Mouse (Mus musculus) NIH3T3 (cell line): ENCODE measurements at regions not wholly inside any gene's neighbourhood (a gene's known extent, or its start where the extent isn't known, plus 50 kb on each side); places are given as distances from the start of the nearest gene placed in this dataset.

Source experiments
- DNase-seq: peaks from one replicate; pipeline ENCODE4 v3.0.0-alpha.2; 2012; ENCODE audit warnings: low read depth

DNA sequence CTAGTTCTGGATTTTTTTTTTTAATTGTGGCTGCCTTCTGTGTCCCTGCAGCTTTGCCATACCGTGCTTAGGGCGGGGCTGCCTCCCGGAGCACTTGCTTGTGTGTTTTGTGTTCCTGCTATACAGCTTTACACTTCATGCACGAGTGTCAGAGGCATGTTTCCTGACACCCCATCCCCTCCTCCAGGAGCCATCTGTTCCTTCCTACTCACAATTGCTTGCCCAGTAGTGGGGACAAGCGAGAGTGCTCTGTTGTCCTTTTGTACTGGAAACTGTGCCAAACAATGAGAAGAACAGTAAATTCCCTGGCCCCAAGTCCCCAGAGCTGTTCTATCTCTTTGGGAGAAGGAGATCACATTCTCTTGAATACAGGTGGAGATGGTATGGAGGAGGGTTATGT, 53.5 kb downstream of the Csf2 start:
- no peak for DNase-seq

DNA sequence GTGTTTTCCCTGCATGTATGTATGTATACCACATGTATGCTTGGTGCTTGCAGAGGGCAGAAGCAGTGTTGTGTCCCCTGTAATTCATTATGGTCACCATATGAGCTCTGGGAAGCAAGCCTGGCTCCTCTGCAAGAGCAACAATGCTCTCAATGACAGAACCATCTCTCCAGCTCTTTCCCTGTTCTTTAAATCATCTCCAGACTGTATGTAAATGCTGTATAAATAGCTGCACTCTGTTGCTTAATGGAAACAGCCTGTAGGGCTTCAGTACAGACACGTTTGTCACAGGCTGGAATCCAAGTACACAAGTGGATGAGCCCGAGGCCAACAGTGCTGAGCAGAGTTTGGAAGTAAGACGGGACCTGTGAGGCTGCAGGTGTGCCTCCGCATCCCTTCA, 54.7 kb downstream of the Csf2 start:
- no peak for DNase-seq

DNA sequence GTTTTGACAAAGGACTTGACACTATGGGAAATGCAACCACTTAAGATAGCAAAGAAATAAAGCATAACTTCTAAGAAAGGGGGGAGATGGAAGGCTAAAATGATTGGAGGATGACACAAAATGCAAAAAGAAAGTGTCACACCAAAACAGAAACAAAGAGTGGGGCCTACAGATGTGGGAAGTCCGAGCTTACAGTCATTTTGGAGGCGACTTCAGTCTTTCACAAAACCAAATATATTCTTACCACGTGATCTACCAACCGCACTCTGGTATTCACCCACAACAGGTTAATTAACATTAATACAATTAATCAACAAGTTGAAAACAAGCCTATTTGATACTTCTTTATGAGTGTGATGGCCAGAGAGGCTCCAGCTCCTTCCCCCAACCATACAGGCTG, 57.2 kb downstream of the Csf2 start:
- no peak for DNase-seq

- DNase-seq = peak; percentile 27
Observed at GRCm38 (mm10) chr11:54187826-54188225, 61.6 kb downstream of the Csf2 start.

GRCm38 (mm10) chr11:54187377-54187776, 62.1 kb downstream of the Csf2 start:
- no peak for DNase-seq

- DNase-seq = no peak
Observed at GRCm38 (mm10) chr11:54185710-54186325, 63.6 kb downstream of the Csf2 start.

- DNase-seq = peak; percentile 83
Observed at GRCm38 (mm10) chr11:54181696-54182323, 67.7 kb downstream of the Csf2 start.
